Mouse (Mus musculus) NIH3T3 (cell line): ENCODE measurements around the gene Cnksr3.

Source experiments
- DNase-seq: peaks from one replicate; pipeline ENCODE4 v3.0.0-alpha.2; 2012; ENCODE audit warnings: low read depth

Cnksr3 gene

GRCm38 (mm10) chr10:7145614-7146013 is 66.4 kb downstream of the Cnksr3 start:
- peak; percentile 94 for DNase-seq

GRCm38 (mm10) chr10:7144081-7144783 is 67.8 kb downstream of the Cnksr3 start:
- no peak for DNase-seq

GRCm38 (mm10) chr10:7142287-7142686 is 69.8 kb downstream of the Cnksr3 start:
- peak; percentile 66 for DNase-seq

GRCm38 (mm10) chr10:7140282-7140681 is 71.8 kb downstream of the Cnksr3 start:
- DNase-seq = no peak

- DNase-seq = no peak
Observed at GRCm38 (mm10) chr10:7138049-7138448, 74.0 kb downstream of the Cnksr3 start.

GRCm38 (mm10) chr10:7135751-7136150 is 76.3 kb downstream of the Cnksr3 start:
- DNase-seq = peak; percentile 67

- DNase-seq = no peak
Observed at GRCm38 (mm10) chr10:7133005-7133404, 79.0 kb downstream of the Cnksr3 start.

GRCm38 (mm10) chr10:7131441-7131840 is 80.6 kb downstream of the Cnksr3 start:
- DNase-seq = no peak

- no peak for DNase-seq
Observed at GRCm38 (mm10) chr10:7127828-7128227, 84.2 kb downstream of the Cnksr3 start.

- no peak for DNase-seq
Observed at GRCm38 (mm10) chr10:7126882-7127281, 85.2 kb downstream of the Cnksr3 start.

GRCm38 (mm10) chr10:7126287-7126686 is 85.8 kb downstream of the Cnksr3 start:
- DNase-seq = no peak

- DNase-seq = peak; percentile 51
Observed at GRCm38 (mm10) chr10:7124993-7125392, 87.0 kb downstream of the Cnksr3 start.

- peak; percentile 86 for DNase-seq
Observed at GRCm38 (mm10) chr10:7122294-7122693, 89.7 kb downstream of the Cnksr3 start.

- DNase-seq = peak; percentile 49
Observed at GRCm38 (mm10) chr10:7120206-7120605, 91.8 kb downstream of the Cnksr3 start.

- DNase-seq = peak; percentile 93
Observed at GRCm38 (mm10) chr10:7118258-7119077, 93.6 kb downstream of the Cnksr3 start.

- DNase-seq = peak; percentile 37
Observed at GRCm38 (mm10) chr10:7117785-7118184, 94.3 kb downstream of the Cnksr3 start.

GRCm38 (mm10) chr10:7114796-7115195 is 97.2 kb downstream of the Cnksr3 start:
- DNase-seq = no peak

- DNase-seq = peak; percentile 42
Observed at GRCm38 (mm10) chr10:7113747-7114146, 98.3 kb downstream of the Cnksr3 start.

GRCm38 (mm10) chr10:7113144-7113543 is 98.9 kb downstream of the Cnksr3 start:
- no peak for DNase-seq

GRCm38 (mm10) chr10:7111462-7112000 is 100.5 kb downstream of the Cnksr3 start:
- no peak for DNase-seq

- no peak for DNase-seq
Observed at GRCm38 (mm10) chr10:7103872-7104271, 108.2 kb downstream of the Cnksr3 start.

- DNase-seq = no peak
Observed at GRCm38 (mm10) chr10:7077971-7078370, 134.1 kb downstream of the Cnksr3 start.

GRCm38 (mm10) chr10:7077389-7077808 is 134.6 kb downstream of the Cnksr3 start:
- DNase-seq = no peak
